Mouse (Mus musculus) hindbrain, embryonic 11.5 days (tissue): ENCODE measurements around the gene Tmem254c. TPM values are rescaled to one million over a fixed set of nuclear protein-coding genes. Genes with fewer than 3 reads are reported as not detected.
"Not testable (repeated sequence)": the region's sequence is repeated elsewhere in the genome, so short reads cannot be mapped to it uniquely, and the experiment has no call there.

Source experiments
- ATAC-seq: fragments of 200-750 bp; cut with Nextera tagmentation; 2 replicates; pipeline ENCODE4 v1.8.0; 2017; ENCODE audit warnings: mild to moderate bottlenecking, moderate TSS enrichment, moderate library complexity; ENCODE audit not compliant: low FRiP score
- DNase-seq: peaks from one replicate; pipeline ENCODE4 v3.0.0-alpha.2; 2015; ENCODE audit warnings: low spot score
- H3K27ac ChIP-seq: fragments of 300-500 bp; sonication (generic); 2 replicates; pipeline ENCODE4 v1.5.1; 2014; ENCODE audit warnings: mild to moderate bottlenecking, low read depth, low read length
- H3K27me3 ChIP-seq: fragments of 300-500 bp; sonication (generic); 2 replicates; pipeline ENCODE4 v1.6.1; 2014; ENCODE audit warnings: mild to moderate bottlenecking, low read length, moderate library complexity, mixed read lengths; ENCODE audit not compliant: control insufficient read depth, insufficient read depth
- H3K36me3 ChIP-seq: fragments of 300-500 bp; sonication (generic); 2 replicates; pipeline ENCODE4 v1.6.1; 2014; ENCODE audit warnings: mild to moderate bottlenecking, low read length, moderate library complexity, mixed read lengths; ENCODE audit not compliant: control insufficient read depth, insufficient read depth
- H3K4me1 ChIP-seq: fragments of 300-500 bp; sonication (generic); replicated peaks from 2 replicates; pipeline ENCODE4 v1.6.1; 2014; ENCODE audit warnings: low read length, mixed read lengths; ENCODE audit not compliant: control insufficient read depth, insufficient read depth
- H3K4me2 ChIP-seq: fragments of 300-500 bp; sonication (generic); replicated peaks from 2 replicates; pipeline ENCODE4 v1.6.1; 2014; ENCODE audit warnings: mild to moderate bottlenecking, low read depth, low read length
- H3K4me3 ChIP-seq: fragments of 300-500 bp; sonication (generic); 2 replicates; pipeline ENCODE4 v1.5.1; 2014; ENCODE audit warnings: low read depth, low read length
- H3K9ac ChIP-seq: fragments of 300-500 bp; sonication (generic); 2 replicates; pipeline ENCODE4 v1.6.1; 2014; ENCODE audit warnings: low read depth, low read length
- H3K9me3 ChIP-seq: fragments of 300-500 bp; sonication (generic); 2 replicates; pipeline ENCODE4 v1.6.1; 2016; ENCODE audit warnings: low read length; ENCODE audit not compliant: control insufficient read depth
- WGBS: fragments of 180-500 bp; shearing (Covaris S2); extraction: QIAGEN DNeasy Blood & Tissue Kit; methylation state at CpG from one replicate; pipeline ENCODE4 v1.1.7; 2014; 5-methylcytosine and 5-hydroxymethylcytosine counted together
- polyA plus RNA-seq: library from polyadenylated mRNA; unstranded; fragments of >200 nt; fragmentation: Nextera tagmentation; extraction: Ambion mirVana; gene quantifications from 2 replicates; pipeline ENCODE4 v1.2.1, GENCODE M21; 2014

Gene Tmem254c
- polyA plus RNA-seq, 1 experiment from 2014 or later, result 24.6 TPM

DNA sequence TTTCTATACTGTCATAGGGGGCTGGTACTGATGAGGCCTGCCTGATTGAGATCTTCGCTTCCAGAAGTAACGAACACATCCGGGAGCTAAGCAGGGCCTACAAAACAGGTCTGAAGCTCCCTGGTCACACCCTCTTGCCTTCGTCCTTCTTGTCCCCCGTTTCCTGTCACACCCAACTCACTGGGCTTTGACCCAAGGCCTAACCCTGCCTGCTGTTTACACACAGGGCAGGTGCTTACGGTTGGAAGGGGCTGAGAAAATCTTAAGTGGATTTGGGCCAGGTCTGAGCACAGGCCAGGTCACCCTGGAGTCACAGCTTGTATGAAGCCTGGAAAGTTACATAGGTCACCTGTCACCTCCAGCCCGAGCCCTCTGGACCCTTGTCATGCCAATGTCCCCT, 50.7 kb downstream of the Tmem254c start:
- H3K4me3 ChIP-seq, H3K27ac ChIP-seq, ATAC-seq, H3K9ac ChIP-seq, H3K36me3 ChIP-seq, H3K4me2 ChIP-seq, H3K27me3 ChIP-seq, DNase-seq, H3K4me1 ChIP-seq, H3K9me3 ChIP-seq: not testable (repeated sequence)
- WGBS, result no CpG with 5 or more reads among the region's 7 CpGs

Other genes with a start within 250 kb of the Tmem254c start
- gene Anxa11, start 225.2 kb downstream of the Tmem254c start, polyA plus RNA-seq, result 4.3 and 5.5 TPM in 2 replicates
- gene Plac9a, start 164.3 kb downstream of the Tmem254c start, polyA plus RNA-seq, result 0.11 TPM in 1 of 2 replicates, not detected in the other
- gene Tmem254a, start 139.7 kb downstream of the Tmem254c start, polyA plus RNA-seq, result 3.3 and 3.6 TPM in 2 replicates
- not detected in 2 replicates for gene Cphx1, start 129.1 kb downstream of the Tmem254c start, polyA plus RNA-seq
- 6.3 and 6.9 TPM in 2 replicates for gene Duxbl1, start 88.8 kb downstream of the Tmem254c start, polyA plus RNA-seq
- gene Gm9780, start 24.6 kb downstream of the Tmem254c start, polyA plus RNA-seq, result 0.67 and 2.0 TPM in 2 replicates
- gene Cphx2, start 14.2 kb upstream of the Tmem254c start, polyA plus RNA-seq, result not detected in 2 replicates
- not detected in 2 replicates for gene Cphx3, start 14.9 kb upstream of the Tmem254c start, polyA plus RNA-seq
- gene Duxbl2, start 51.0 kb upstream of the Tmem254c start, polyA plus RNA-seq, result 0.50 and 3.3 TPM in 2 replicates
- gene Plac9b, start 115.1 kb upstream of the Tmem254c start, polyA plus RNA-seq, result 1.7 and 3.5 TPM in 2 replicates
- 20.0 and 21.9 TPM in 2 replicates for gene Tmem254b, start 139.7 kb upstream of the Tmem254c start, polyA plus RNA-seq
- gene Duxbl3, start 190.6 kb upstream of the Tmem254c start, polyA plus RNA-seq, result 4.6 and 7.6 TPM in 2 replicates